Mouse (Mus musculus) MN1 (cell line): ENCODE data around the gene Nop14.

ENCODE experiments used
- DNase-seq: peaks from one replicate; pipeline ENCODE4 v3.0.0-alpha.2; 2016; ENCODE audit warnings: low spot score

Nop14 gene

DNA sequence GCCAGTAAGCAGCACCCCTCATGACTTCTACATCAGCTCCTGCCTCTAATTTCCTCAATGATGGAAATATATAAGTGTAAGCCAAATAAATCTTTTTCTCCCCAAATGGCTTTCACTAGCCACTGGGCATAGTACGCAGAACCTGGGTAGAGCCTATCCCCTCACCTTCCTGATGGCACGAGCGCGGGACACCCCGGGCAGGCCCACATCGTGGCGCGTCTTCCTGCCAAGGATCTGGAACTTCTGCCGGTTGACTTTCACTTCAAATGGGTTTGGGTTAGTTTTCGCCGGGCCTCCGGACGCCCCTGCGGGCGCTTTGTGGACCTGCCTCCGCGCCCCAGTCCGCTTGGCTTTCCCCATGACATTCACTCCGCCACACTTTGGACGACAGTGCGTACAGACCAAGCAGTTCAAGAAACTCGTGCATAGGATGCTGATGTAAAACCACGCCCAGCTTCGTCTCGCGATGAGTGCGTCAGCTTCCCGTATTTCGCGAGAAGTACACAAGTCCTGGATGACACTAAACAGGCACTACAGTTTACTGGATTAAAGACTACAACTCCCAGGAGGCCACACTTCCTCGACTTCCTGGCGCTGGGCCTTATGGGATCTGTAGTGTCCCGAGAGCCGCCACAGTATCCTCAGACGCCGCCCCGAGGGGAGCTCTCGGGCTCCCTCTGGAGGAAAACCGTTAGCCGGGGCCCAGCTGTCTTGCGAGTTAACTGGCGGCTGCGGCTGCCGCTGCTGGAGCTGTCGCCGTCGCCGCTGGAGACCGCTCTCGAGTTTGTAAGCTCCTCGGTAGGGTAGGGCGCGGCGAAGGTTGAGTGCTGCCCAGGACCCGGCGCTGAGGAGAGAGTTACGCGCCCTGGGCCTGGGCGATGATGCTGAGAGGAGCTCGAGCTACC lies at the start of gene Nop14, which contains the start of gene Grk4:
Gene Nop14 (minus strand): TSS at position 463 of the 905 bp plus-strand sequence.
Gene Grk4 (plus strand): TSS at position 694 of the 905 bp plus-strand sequence.
- DNase-seq, result peak; percentile 100

DNA sequence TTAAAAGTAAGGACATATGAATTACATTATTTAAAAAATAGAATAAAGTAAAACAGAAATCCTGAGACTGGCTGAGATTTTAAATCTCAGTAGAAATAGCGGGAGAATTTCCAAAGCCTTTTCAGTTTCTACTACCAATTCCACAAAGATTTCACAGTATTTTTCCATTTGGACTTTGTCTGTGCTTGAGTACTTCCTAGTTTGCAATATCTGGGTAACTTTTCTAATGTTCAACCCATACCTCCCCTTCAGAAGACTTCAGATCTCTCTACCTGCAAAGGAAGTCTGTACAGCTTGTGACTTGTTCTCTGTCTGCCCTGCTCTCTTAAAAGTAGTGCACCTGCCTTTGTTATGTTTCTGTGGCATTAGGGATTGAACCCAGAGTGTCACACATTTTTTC lies 48.5 kb upstream of the Nop14 start:
- DNase-seq, result no peak

DNA sequence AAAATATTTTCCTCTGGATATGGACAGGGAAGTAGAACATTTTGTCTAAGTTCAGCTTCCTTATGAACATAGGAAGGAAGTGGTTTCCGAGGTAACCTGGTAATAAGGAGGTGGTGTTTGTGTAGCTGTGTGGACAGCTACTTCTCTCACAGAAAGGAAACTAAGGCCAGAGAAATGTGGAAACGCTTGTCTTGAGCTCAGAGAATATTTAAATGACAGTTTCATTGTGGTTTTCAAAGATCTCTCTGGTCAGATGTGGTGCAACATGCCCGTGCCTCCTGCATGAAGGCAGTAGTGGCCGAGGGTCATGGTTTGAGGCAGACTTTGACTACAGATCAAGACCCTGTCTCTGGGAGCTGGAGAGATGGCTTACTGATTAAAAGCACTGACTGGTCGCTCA lies 35.6 kb upstream of the Nop14 start:
- no peak for DNase-seq

DNA sequence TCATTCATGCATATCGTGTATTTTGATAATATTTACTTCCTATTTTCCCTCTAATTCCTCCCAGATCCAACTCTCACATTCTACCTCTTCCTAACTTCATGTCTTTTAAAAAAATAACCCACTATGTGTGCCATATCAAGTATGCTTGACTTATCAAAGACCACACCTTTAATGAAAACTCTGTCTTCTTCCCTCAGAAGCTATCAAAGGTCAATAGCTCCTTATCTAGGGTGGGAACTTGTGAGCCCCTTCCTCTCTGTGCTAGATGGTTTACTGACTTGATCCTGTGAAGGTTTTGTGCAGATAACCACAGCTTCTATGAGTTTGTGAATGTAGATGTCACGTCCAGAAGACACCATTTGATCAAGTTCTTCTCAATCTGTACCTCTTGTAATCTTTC lies 32.8 kb upstream of the Nop14 start:
- DNase-seq, result no peak

DNA sequence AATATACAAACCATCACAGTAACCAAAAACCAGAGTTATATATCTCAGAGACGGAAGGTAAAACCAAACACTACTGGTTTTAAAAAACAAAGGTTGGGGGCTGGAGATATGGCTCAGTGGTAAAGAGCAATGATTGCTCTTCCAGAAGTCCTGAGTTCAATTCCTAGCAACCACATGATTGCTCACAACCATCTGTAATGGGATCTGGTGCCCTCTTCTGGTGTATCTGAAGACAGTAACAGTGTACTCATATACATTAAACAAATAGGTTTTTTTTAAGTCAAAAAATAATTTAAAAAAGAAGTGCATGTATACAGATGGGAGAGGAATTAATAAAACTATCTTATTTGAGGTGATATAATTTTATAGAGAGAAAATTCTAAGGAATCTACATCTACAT lies 29.9 kb upstream of the Nop14 start:
- DNase-seq, result no peak

DNA sequence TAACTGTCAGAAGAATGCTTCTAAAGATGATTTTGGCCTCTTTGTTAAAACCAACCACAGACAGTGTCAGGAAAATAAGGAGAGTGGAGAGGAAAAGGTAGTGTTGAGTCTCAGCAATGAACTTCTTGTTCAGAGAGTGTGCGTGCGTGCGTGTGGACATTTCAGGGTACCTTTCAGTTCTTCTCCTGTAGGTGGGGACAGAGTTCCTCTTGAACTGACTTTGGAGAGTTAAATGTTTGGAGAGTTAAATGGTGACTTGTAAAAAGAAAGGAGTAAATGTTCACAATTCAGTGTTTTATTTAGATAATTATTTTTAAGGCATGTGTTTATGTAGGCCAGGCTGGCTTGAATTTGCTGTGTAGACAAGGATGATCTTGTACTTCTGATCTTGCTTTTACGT lies 10.3 kb upstream of the Nop14 start:
- DNase-seq, result no peak

DNA sequence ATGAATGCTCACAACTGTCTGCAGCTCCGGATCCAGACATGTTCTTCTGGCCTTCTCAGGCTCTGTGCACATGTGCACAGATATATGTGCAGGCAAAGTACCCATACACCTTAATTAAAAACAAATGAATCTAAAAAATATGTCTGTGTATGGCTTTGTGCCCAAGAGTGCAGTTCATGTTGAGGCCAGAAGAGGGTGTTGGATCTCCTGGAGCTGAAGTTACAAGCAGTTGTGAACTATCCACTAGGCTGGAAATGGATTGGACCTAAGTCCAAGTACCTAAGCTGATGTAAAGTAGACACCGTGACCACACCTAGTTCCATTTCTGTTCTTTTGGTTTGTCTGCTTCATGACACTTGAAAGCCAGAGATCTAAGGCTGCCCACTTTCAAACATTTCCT lies 9.5 kb upstream of the Nop14 start:
- DNase-seq, result no peak

DNA sequence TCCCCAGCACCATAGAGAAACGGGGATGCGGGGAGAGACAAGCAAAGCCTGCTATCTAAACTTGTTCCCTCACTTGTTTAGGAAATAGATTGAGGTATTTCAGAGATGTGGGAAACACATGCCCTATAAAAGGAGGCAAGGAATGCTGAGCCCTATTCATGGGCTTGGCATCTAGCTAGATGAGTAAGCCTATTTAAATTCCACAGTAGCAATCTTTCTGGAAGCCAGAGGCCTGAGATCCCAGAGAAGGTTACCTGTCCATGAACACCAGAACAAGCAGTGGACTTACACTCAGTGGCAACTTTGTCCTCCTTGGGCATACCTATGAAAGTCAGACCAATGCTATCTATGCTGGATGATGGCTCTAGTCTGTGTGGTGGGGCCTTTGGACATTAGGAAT lies 3.3 kb upstream of the Nop14 start:
- DNase-seq, result no peak

DNA sequence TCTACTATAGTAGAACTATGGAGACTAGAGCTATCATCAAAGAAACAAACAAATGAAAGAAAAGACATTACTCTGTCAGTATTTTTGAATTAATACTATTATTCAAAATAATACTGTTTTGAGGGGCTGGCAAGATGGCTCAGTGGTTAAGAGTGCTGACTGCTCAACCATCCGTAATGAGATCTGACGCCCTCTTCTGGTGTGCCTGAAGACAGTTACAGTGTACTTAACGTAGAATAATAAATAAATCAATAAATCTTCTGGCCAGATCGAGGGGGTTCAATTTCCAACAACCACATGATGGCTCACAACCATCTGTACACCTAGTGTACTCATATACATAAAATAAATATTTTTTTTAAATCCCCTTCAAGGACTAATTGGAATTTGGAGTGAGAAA lies 2.0 kb upstream of the Nop14 start:
- DNase-seq, result no peak

DNA sequence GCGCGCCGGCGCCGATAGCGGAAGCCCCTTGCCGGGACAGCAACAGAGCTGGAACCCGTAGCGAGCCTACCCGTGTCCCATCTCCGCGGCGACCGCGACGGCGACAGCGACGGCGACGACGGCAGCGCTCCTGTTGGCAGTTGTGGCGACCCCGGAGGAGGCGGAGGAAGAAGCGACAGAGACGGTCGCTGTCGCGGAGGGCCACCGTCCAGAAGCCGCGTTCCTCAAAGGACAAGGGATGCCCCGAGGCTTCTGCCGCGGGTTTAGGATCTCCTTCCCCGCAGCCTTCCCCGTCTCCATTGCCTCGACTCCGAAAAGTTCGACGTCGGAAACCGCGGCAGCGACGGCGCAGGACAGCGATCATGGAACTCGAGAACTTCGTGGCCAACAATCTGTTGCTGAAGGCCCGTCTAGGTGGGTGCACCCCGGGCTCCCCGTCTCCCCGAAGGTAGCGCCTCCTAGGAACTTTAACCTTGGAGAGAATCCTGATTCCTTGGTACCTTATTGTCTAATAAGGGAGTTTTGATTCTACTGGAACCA lies 713 bp upstream of the Nop14 start:
- peak; percentile 56 for DNase-seq

DNA sequence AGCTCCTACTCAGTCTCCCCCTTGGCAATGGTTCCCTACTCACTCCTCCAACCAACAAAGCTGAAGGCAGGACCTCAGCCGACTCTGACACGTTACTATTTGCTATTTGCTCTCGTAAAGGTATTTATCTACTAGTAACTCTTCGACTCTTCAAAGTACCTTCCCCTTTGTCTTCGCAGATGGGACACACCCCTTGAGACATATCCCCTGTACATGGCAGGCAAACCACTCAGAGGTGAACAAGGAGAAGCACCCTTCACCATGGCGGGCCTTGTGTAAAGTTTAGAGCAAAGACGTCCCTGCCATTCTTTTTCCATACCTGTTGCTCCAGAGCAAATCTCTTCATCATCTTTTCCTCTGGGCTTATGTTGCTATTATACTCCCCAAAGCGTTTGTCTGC lies 2.4 kb downstream of the Nop14 start:
- no peak for DNase-seq

DNA sequence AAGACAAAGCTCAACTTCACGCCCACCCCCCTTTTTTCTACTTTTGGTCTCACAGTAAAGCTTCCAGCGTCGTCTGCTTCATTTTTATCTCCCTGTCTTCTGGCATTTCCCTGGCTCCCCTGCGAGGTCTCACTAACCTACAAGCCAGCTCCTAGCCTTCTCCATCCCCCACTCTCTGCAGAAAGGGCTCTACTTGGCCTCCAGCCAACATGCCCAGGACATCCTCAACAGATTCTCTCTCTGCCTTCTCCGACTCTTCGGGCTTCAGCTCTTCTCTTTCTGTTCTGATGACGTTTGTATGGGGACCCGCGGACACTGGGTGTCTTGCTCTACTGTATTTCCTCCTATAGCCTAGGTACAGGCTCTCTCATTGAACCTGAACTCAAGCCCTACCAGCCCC lies 5.1 kb downstream of the Nop14 start:
- peak; percentile 75 for DNase-seq

DNA sequence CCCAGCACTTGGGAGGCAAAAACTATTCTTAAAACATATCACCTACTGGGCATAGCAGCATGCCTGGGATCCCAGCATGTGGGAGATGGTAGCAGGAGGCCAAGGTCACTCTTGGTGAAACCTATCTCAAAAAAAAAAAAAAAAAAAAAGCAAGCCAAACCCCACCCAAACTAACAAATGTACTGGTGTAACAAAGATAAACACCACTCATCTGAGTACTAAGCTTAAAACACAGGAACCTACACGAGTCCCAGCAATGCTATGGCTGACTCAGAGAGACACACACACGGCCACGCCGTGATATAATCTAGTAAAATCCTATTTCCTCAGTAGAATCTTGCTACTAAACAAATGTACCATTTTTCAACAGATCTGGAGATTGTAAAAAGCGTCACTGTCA lies 7.0 kb downstream of the Nop14 start:
- no peak for DNase-seq

DNA sequence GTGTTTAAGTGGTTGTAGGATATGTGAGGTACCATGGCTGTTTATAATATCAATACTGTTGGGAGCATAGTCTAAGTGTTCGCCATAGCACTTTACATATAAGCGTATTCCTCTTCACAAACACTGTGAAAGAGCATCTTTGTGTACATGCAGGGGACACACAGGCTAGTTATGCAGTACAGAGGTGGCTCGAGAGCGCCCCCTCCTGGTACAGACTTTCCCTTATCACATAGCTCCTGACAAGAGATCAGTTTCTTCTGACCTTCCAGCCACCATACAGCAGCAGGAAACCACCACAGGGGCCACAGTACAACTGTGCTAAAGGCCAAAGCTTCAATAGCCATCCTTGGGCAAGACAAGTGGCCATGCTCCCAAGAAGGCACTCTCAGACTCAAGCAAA lies 12.4 kb downstream of the Nop14 start:
- peak; percentile 63 for DNase-seq

DNA sequence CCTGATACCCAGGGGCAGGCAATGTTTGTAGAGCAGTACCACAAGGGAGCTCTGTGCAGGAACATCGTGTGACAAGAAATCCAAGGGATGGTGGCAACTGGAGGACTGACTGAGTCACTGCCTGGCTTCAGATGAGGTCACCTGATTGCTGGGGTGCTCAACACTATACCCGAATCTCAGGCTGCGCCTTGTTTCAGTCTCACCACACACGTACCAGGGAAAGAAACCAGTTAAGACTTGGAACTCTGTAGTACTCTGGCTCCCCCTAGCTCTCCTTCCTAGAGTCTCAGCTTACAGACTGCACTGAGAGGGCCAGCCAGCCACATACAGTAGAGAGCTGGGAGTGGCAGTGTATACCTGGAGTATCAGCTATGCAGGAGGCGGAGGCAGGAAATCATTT lies 17.0 kb downstream of the Nop14 start:
- peak; percentile 65 for DNase-seq

DNA sequence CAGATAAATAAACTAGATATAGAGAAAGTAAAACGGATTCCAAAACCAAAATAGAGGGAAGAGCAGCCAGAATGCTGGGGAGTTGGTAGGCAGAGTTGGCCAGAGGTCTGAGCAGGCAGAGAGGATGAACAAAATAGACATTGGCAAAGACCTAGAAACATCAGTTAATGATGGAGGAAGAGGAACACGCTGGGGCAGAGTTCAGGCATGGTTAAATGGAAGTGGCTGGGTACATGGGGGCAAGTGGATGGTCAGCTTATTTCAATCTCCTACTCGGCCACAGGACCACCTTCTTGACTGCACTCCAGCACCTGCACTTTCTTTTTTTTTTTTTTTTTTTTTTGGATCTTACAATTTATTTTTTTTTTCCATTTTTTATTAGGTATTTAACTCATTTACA lies 18.0 kb downstream of the Nop14 start:
- no peak for DNase-seq

DNA sequence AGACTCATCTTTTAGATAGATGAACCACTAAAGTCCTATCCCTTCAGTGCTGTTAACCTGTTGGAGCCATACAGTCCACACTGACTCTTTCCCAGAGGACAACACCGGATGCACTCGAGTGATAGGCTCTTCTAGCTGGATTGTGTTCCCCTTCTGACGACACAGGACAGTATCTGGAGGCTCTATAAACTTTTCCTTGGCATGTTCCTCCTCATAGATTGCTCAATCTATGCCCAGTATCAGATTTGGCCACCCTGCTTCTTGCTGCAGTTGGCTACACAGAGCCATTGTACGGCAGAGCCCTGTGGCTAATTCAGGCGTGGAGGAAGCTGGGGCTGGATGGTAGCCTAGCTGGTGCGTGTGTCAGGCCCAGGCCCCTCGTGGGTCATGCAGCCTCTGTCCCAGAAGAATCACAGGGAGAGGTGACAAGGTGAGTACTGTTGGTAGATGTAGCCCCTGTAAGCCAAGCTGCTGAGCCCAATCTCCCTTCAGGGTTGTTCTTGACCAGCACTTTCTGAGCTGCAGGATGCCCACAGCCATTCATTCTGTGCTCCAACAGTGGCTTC lies 22.3 kb downstream of the Nop14 start:
- DNase-seq, result no peak

DNA sequence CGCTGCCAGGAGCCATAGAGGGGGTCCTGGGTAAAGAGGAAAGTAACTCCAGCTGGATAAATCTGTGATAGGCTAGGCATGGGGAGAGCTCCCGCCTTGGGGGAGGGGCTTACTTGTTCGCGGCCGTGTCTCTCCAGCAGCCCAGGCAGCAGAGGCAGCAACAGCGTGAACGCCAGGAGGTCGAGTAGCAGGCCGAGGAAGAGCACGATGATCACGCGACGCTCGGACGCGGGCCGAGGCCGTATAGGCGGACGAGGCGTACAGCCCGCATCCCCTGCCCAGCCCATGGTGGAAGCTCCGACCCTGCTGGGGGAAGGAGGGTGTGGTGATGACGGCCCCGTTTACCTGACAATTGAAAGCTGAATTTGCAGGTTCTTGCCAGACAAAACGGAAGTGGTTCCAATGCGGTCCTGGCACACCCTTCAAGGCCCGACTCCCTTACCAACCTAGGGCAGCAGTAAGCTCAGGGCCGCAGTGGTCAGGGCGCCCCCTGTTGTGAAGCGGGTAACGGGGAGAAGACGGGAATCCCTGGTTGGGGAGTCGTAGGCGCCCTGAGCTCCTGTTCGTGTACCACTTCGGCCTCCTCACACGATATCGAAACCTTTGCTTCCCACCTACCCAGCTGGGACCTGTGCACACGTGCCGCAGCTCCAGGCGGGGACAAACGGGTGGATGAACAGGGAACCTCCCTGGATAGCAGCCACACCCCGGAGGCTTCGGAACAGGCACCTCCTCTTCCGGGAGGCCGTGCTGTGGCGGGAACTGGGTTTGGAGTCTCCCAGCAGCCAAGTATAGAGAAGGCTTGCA lies 23.3 kb downstream of the Nop14 start, which contains the start of gene Mfsd10:
Gene Mfsd10 (minus strand): TSS at position 732 of the 807 bp plus-strand sequence.
- DNase-seq, result peak; percentile 75

DNA sequence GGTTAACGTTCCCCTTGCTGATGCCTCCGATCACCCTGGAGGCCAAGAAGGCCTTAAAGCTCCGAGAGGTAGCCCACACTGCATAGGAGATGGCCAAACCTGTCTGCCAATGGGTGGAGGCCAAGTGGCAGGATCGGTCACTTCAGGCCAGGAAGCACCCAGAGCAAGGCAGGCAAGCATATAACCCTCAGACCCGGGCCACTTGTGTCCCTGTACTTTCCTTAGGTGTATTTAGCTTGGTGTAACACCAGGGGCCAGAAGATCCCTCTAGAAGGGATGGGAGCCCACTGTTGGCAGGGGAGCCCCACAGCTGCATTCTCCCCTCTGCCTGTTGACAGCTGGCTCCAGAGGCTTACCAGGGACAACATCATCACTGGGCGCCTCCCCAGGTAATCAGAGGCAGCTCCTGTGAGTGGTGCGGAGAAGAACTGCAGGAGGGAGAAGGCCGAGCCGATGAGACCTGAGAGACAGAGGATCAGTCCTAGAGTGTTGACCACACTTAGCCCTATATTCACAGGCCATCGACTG lies 24.2 kb downstream of the Nop14 start:
- no peak for DNase-seq

DNA sequence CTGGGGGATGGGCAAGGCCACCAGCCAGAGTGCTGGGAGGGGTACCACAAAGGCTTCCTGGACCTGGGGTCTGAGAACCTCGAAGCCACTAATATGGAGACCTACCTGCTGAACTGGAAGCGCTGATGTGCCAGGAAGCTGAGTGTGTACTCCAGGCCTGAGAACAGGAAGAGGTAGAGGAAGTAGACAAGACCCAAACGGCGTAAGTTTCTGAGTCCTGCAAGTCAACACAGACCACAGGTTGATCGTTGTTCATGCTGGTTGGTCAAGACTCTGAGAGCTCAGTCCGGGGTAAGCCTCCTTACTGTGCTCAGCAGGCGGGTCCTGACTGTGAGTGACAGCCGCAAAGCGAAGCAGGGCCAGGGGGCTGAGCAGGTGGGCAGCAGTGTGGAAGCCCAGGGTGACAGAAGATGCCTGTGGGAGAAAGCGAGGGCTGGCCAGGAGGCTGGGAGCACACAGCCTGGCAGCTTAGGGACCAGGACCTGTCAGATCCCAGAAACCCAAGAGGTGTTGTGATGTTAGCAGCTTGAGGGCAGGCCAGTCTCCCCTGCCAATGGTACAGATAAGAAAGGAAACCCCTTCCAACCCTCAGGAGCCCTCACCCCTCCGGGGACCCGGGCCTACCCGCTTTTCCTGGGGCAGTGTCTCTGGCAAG lies 25.1 kb downstream of the Nop14 start:
- DNase-seq, result no peak

DNA sequence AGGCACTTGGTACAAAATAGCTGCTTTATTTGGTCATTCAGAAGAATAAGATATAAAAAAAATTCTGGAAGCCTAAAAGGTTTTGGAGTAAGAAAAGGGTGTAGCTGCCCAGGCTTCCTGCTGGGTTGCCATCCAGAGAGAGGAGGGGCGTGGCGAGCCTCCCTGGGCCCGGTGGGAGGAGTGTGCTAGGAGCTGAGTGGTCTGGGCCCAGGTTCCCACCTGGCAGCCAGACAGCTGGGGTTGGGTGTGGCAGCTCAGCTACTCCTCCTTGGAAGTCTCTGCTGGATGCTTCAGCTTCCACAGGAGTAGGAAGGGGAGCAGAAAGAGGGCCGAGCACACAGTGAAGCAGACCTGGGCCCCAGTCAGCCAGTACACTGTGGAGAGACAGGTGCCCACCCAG lies 26.3 kb downstream of the Nop14 start:
- peak; percentile 29 for DNase-seq

DNA sequence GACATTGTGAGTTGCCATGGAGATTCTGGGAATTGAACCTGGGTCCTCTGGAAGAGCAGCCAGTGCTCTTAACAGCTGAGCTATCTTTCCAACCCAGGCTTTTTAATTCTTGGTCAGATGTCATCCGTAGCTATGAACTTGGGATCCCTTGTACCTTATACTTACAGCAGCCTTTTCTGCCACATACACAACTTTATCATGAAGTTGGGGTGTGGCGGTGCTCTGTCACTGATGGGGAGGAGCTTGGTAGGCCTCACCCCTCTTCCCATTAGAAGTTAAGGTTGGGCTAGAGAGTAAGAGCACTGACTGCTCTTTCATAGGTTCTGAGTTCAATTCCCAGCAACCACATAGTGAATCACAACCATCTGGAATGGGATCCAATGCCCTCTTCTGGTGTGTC lies 27.0 kb downstream of the Nop14 start:
- no peak for DNase-seq
